Mouse (Mus musculus): Measurements from ENCODE around the gene Fez2.

Fez2 gene

DNA sequence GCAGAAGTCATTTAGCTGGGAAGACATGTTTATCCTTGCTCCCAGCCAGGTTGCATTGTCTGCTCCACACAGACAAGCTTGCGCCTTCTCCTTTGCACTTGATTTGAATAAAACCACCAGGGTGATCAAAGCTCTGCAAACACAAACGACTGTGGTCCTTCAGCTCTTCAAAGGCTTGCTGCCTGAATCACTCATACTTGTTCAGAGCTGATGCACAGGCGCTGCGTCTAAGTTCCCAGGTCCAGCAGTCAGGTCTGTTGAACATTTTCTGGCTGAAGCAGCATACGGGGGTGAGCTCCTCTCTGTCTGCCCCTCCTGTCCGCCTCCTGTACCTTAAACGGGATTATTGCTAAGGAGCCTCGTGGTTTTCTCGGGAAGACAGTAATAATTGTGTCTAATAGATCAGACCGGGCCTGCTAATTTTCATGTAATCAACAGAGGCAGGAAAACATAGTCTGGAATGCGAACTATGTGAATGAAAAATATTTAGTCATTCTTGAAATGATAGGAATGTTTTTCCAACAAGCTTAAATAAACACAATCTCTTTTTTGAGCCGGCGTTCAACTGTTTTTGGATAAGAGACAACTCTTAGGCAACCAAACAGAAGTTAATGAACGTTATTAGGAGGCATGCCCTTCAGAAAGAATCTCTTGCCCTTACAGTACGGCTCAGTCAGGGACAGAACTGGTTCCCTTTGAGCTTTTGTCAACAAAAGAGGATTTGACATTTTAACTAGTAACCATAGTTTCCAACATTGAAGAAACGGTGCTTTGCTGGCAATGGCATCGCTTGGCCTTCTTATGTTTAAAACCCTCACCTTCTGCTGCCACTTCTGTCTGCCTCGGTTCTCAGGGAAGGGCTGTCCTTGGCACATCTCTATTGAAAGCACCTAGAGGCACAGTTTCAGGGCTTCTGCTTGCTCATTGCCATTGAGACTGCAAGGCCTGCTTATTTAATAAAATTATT lies 95.3 kb downstream of the Fez2 start:
- no peak for DNase-seq (ENCODE audit: low spot score in 2 of 2)

DNA sequence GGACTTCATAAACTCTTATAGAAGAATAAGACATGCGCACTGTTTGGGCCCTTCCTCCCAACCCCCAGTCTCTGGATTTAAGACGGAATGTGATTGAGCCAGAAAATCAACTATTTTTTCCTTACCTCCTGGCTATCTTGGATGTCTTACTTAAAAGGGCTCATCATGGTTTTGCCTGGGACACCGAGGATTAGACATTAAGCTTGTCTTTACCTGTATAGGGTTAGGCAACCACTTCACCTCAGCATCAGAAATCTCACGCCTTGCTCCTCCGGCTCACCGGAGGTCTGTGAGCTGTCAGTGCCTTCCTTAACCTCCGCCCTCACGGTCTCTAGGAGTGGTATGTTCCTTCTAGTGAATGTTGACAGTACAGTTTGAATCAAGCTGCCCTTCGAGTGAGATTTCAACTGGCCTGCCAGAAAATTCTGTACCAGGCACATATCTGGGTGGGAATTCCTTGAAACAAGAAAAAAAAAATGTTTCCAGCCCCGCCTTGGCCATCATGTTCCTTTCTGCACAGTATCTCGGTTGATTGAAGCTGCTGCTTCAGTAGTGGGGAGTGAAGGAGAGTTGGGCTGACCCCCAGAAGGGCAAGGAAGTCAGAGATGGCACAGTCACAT lies 96.6 kb downstream of the Fez2 start:
- DNase-seq (ENCODE audit: low spot score in 2 of 2): no peak

Data from cerebellum, postnatal 4 days (tissue).